Comparison of ENCODE assay signal across 8 mouse cellular contexts in the genomic region with DNA sequence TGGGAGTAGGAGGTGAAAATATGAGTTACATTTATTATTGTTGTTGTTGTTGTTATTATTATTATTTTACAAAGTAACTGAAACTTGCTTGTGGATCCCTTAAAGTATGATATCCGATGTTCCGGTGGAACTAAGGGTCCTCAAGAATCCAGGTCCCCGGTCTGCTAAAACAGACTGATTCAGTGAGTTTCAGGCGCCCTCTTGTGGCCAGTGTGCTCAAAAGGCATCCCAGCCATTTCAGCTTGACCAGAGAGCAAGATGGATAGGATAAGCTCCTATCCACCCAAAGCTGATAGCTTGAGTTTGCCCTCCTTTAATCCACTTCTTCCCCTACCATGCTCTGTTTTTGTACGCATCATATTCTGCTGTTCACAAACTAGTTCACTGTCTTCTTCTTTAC. TPM values are rescaled to one million over a fixed set of nuclear protein-coding genes. Genes with fewer than 3 reads are reported as not detected.
DNase-seq lines count a peak whose midpoint lies in the region; ATAC-seq and TF ChIP-seq lines count a peak whose summit lies in the region.

No protein-coding gene starts in this region.

- H3K9me3 ChIP-seq in intestine, postnatal 0 days (ENCODE audit: control insufficient read depth) = no peaks in the 10 kb centered on the region
- H3K9me3 ChIP-seq in intestine, embryonic 16.5 days (ENCODE audit: control insufficient read depth, low read length) = no peaks in the 10 kb centered on the region
- H3K9me3 ChIP-seq in embryonic facial prominence, embryonic 14.5 days (ENCODE audit: control insufficient read depth, low read length) = no peaks in the 10 kb centered on the region
- H3K9me3 ChIP-seq in limb, embryonic 11.5 days (ENCODE audit: control insufficient read depth, low read length) = no peaks in the 10 kb centered on the region

- TF ChIP-seq POLR2A in kidney, adult 2 months (IDR thresholded peaks at IDR 0.05; ENCODE audit: low read depth, low read length) = no peak
- TF ChIP-seq POLR2A in olfactory bulb, adult 2 months (IDR thresholded peaks at IDR 0.05; ENCODE audit: insufficient read depth, low read depth, low read length) = no peak

- no peak overlapping the region for H3K27ac ChIP-seq in intestine, postnatal 0 days (ENCODE audit: low read depth, low read length)
- no peak overlapping the region for H3K27ac ChIP-seq in intestine, embryonic 16.5 days (ENCODE audit: low read length)
- H3K27ac ChIP-seq in embryonic facial prominence, embryonic 14.5 days (replicated peaks; ENCODE audit: low read depth, low read length) = no peak overlapping the region
- no peak overlapping the region for H3K27ac ChIP-seq in kidney, adult 2 months (ENCODE audit: insufficient read depth, low read depth, low read length)
- no peak overlapping the region for H3K27ac ChIP-seq in limb, embryonic 11.5 days (replicated peaks; ENCODE audit: low read depth, low read length)
- H3K27ac ChIP-seq in olfactory bulb, adult 2 months (ENCODE audit: insufficient read depth, low read depth, low read length) = no peak overlapping the region

- ATAC-seq in intestine, postnatal 0 days = no peak
- ATAC-seq in intestine, embryonic 16.5 days = no peak
- ATAC-seq in embryonic facial prominence, embryonic 14.5 days (ENCODE audit: low read depth) = no peak
- no peak for ATAC-seq in limb, embryonic 11.5 days (ENCODE audit: insufficient number of reproducible peaks, low FRiP score, low TSS enrichment, low read depth)

- 10% methylated on average over 5 of the region's 5 CpGs for WGBS in intestine, postnatal 0 days
- WGBS in intestine, embryonic 16.5 days = 4% methylated on average over 5 of the region's 5 CpGs
- WGBS in embryonic facial prominence, embryonic 14.5 days = 3% methylated on average over 5 of the region's 5 CpGs
- 5% methylated on average over 5 of the region's 5 CpGs for WGBS in kidney, adult 2 months
- WGBS in limb, embryonic 11.5 days = 10% methylated on average over 5 of the region's 5 CpGs
- WGBS in olfactory bulb, adult 2 months = 5% methylated on average over 5 of the region's 5 CpGs

- no peak overlapping the region for H3K4me2 ChIP-seq in intestine, postnatal 0 days (replicated peaks; ENCODE audit: low read depth)
- H3K4me2 ChIP-seq in intestine, embryonic 16.5 days (ENCODE audit: low read depth, low read length) = no peak overlapping the region
- no peak overlapping the region for H3K4me2 ChIP-seq in embryonic facial prominence, embryonic 14.5 days (ENCODE audit: low read depth, low read length)
- H3K4me2 ChIP-seq in limb, embryonic 11.5 days (ENCODE audit: low read depth, severe bottlenecking) = no peak overlapping the region

- H3K27me3 ChIP-seq in intestine, postnatal 0 days (replicated peaks; ENCODE audit: control insufficient read depth, insufficient read depth, low read length) = no peaks in the 10 kb centered on the region
- H3K27me3 ChIP-seq in intestine, embryonic 16.5 days (replicated peaks; ENCODE audit: control insufficient read depth, insufficient read depth, low read length) = no peaks in the 10 kb centered on the region
- H3K27me3 ChIP-seq in embryonic facial prominence, embryonic 14.5 days (replicated peaks; ENCODE audit: control insufficient read depth, insufficient read depth, low read length) = no peaks in the 10 kb centered on the region
- H3K27me3 ChIP-seq in kidney, adult 2 months (replicated peaks; ENCODE audit: control insufficient read depth, insufficient read depth, low read length) = no peaks in the 10 kb centered on the region
- no peaks in the 10 kb centered on the region for H3K27me3 ChIP-seq in limb, embryonic 11.5 days (ENCODE audit: control insufficient read depth, insufficient read depth, low read length)

- H3K9ac ChIP-seq in intestine, postnatal 0 days (ENCODE audit: low read depth, low read length) = no peak overlapping the region
- H3K9ac ChIP-seq in intestine, embryonic 16.5 days (ENCODE audit: low read depth, low read length) = no peak overlapping the region
- H3K9ac ChIP-seq in embryonic facial prominence, embryonic 14.5 days (ENCODE audit: low read depth, low read length) = no peak overlapping the region
- no peak overlapping the region for H3K9ac ChIP-seq in limb, embryonic 11.5 days (ENCODE audit: low read length)

- peak; percentile 77 to 81 for DNase-seq in adrenal gland, postnatal 36 days
- peak; percentile 89 for DNase-seq in embryonic facial prominence, embryonic 14.5 days (ENCODE audit: low spot score)
- peak; percentile 72 for DNase-seq in kidney, adult 2 months
- peak; percentile 90 for DNase-seq in limb, embryonic 11.5 days (ENCODE audit: low spot score)
- DNase-seq in thymus, postnatal 10 days (ENCODE audit: low spot score in 2 of 2) = peak; percentile 22 to 77

- no peaks in the 10 kb centered on the region for H3K36me3 ChIP-seq in intestine, postnatal 0 days (ENCODE audit: control insufficient read depth, insufficient read depth)
- no peaks in the 10 kb centered on the region for H3K36me3 ChIP-seq in intestine, embryonic 16.5 days (ENCODE audit: control insufficient read depth, insufficient read depth, low read length)
- no peaks in the 10 kb centered on the region for H3K36me3 ChIP-seq in embryonic facial prominence, embryonic 14.5 days (ENCODE audit: control insufficient read depth, insufficient read depth, low read length)
- H3K36me3 ChIP-seq in kidney, adult 2 months (ENCODE audit: control insufficient read depth, insufficient read depth, low read length) = no peaks in the 10 kb centered on the region
- H3K36me3 ChIP-seq in limb, embryonic 11.5 days (ENCODE audit: control insufficient read depth, insufficient read depth, low read length) = no peaks in the 10 kb centered on the region

- no peaks in the 10 kb centered on the region for H3K4me1 ChIP-seq in intestine, postnatal 0 days (replicated peaks; ENCODE audit: control insufficient read depth, insufficient read depth, low read length)
- H3K4me1 ChIP-seq in intestine, embryonic 16.5 days (ENCODE audit: control insufficient read depth, insufficient read depth, low read length) = no peaks in the 10 kb centered on the region
- H3K4me1 ChIP-seq in embryonic facial prominence, embryonic 14.5 days (ENCODE audit: control insufficient read depth, insufficient read depth, low read length) = no peaks in the 10 kb centered on the region
- no peaks in the 10 kb centered on the region for H3K4me1 ChIP-seq in kidney, adult 2 months (ENCODE audit: control insufficient read depth, insufficient read depth, low read length)
- H3K4me1 ChIP-seq in limb, embryonic 11.5 days (ENCODE audit: control insufficient read depth, insufficient read depth, low read length) = no peaks in the 10 kb centered on the region
- H3K4me1 ChIP-seq in olfactory bulb, adult 2 months (ENCODE audit: control insufficient read depth, insufficient read depth, low read length) = peaks cover 3% of the 10 kb centered on the region; the same call in 1 of the 2 replicates

- peak; percentile 93 for TF ChIP-seq CTCF in intestine, postnatal 0 days (IDR thresholded peaks at IDR 0.05; ENCODE audit: low read depth)
- peak; percentile 88 for TF ChIP-seq CTCF in kidney, adult 2 months (conservative IDR thresholded peaks at IDR 0.05; ENCODE audit: insufficient read depth, insufficient read length, low read depth, low read length)
- peak; percentile 74; the same call in 1 of the 2 replicates for TF ChIP-seq CTCF in olfactory bulb, adult 2 months (IDR thresholded peaks at IDR 0.05; ENCODE audit: insufficient read depth, low read depth, low read length)

- H3K4me3 ChIP-seq in intestine, postnatal 0 days (ENCODE audit: low read depth, low read length) = no peak overlapping the region
- H3K4me3 ChIP-seq in intestine, embryonic 16.5 days (ENCODE audit: low read length) = no peak overlapping the region
- H3K4me3 ChIP-seq in embryonic facial prominence, embryonic 14.5 days (ENCODE audit: low read depth, low read length) = no peak overlapping the region
- no peak overlapping the region for H3K4me3 ChIP-seq in kidney, adult 2 months (ENCODE audit: insufficient read depth, low read depth, low read length)
- no peak overlapping the region for H3K4me3 ChIP-seq in limb, embryonic 11.5 days (ENCODE audit: low read depth, low read length)
- H3K4me3 ChIP-seq in olfactory bulb, adult 2 months (ENCODE audit: insufficient read depth, low read depth, low read length) = no peak overlapping the region

RNA-seq across cellular contexts. Expression of gene Cdca7l, which starts 35.0 kb away (rescaled TPM):
- polyA plus RNA-seq in intestine, postnatal 0 days (2015; fragmentation: Nextera tagmentation; extraction: Ambion mirVana) = 8.1 and 8.2 TPM in 2 replicates
- polyA plus RNA-seq in intestine, embryonic 16.5 days (2015; fragmentation: Nextera tagmentation; extraction: Ambion mirVana) = 31.9 and 33.0 TPM in 2 replicates
- 1 to 10 TPM; 2.7 to 5.1 TPM for total RNA-seq in adrenal gland, postnatal 36 days (2021)
- polyA plus RNA-seq in embryonic facial prominence, embryonic 14.5 days (2014; fragmentation: Nextera tagmentation; extraction: Ambion mirVana) = 27.8 and 35.2 TPM in 2 replicates
- polyA plus RNA-seq in kidney, adult 2 months (2012; rRNA removed) = 2.0 and 2.5 TPM in 2 replicates
- polyA plus RNA-seq in limb, embryonic 11.5 days (2014; fragmentation: Nextera tagmentation; extraction: Ambion mirVana) = 44.2 and 49.8 TPM in 2 replicates
- not detected in 2 replicates for polyA plus RNA-seq in olfactory bulb, adult 2 months (2012; ENCODE audit: insufficient read depth, insufficient read length, low replicate concordance, missing spikeins)
